Mouse (Mus musculus) kidney, postnatal 14 days (tissue): Measurements from ENCODE around the gene Pnn.

Source experiments
- DNase-seq: peaks from one replicate; pipeline ENCODE4 v3.0.0; 2022; ENCODE audit warnings: mixed read lengths

Gene Pnn

GRCm38 (mm10) chr12:59077883-59078282 is 11.2 kb downstream of the Pnn start:
- no peak for DNase-seq

GRCm38 (mm10) chr12:59080461-59080860 is 13.8 kb downstream of the Pnn start:
- DNase-seq = no peak

GRCm38 (mm10) chr12:59084446-59084845 is 17.8 kb downstream of the Pnn start:
- no peak for DNase-seq

DNA sequence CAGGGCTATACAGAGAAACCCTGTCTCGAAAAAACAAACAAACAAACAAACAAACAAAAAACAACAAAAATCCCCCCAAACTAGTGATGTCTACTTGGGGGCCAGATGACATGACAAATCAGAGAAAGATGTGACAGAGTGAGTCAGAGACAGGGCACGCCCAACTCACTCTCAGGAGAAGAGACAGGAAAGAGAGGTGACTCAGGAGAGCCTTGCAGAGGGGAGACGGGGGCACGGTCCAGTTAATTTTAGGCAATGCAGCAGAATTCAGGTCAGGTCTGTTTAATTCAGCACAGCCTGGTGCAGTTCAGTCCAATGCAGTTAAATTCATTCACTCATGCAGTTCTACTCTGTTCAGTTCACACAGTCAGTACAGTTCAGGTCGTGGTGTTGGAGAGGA is 19.5 kb downstream of the Pnn start:
- no peak for DNase-seq

GRCm38 (mm10) chr12:59093543-59093942 is 26.9 kb downstream of the Pnn start:
- DNase-seq = no peak

- peak; percentile 80 for DNase-seq
Observed at GRCm38 (mm10) chr12:59095104-59096025, 28.7 kb downstream of the Pnn start, which contains the start of gene Mia2. TSS of gene Mia2 (plus strand) at chr12:59095799.

DNA sequence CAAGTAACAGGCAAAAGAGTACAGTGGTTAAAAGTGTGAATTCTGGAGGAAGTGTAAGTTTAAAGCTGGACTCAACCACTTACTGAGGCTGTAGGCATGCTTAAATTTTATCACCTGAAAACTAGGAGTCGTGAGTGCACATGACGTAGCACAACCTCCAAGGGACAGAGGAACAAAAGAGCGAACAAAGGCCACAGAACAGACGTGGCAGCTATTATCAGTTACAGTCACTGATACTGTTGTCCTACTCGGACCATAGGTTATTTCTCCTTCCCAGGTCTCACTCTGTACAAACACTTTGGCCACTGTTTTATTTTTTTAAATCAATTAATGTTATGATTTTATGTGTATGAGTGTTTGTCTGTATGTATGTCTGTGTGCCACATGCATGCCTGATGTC is 38.1 kb downstream of the Pnn start:
- DNase-seq = no peak

DNA sequence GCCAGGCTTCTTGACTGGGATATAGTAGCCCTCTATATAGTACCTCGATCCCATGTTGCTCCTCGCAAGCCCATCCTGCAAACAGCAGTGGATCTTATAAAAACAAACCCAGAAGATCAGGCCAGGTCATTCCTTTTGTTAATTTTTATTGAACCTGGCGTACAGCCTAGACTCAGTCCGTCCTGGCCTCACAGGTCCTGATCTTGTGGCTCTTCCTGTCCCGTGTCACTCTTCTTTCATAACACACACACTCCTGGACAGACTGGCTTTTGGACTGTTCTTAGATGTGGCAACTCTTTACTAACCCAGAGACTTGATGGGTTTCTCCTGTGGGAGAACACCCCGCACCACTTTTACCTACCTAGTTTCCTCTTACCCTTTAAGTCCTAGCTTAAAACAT is 39.2 kb downstream of the Pnn start:
- peak; percentile 45 for DNase-seq

- DNase-seq = no peak
Observed at GRCm38 (mm10) chr12:59106491-59106890, 39.8 kb downstream of the Pnn start.

DNA sequence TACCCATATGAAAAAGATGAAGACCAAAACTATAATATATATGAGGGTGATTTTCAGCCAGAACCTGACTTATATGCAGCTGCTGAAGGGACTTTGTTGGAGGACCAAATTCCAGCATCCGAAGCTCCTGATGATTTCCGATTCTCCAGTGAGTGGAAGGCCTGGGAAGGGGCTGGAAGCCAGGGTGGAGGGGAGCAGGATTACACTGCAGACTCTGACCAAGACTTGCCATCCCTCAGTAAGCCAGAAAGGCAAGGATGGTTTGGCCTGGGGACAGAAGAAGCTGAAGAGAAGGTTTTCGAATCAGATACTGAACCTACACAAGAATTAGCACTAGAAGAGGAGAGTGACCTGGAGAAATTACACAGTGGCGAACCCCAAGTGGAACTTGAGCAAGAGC is 41.2 kb downstream of the Pnn start:
- DNase-seq = no peak

GRCm38 (mm10) chr12:59117184-59117583 is 50.5 kb downstream of the Pnn start:
- DNase-seq = no peak
